Mouse (Mus musculus): Measurements from ENCODE around the gene Tox2. TPM values are rescaled to one million over a fixed set of nuclear protein-coding genes. Genes with fewer than 3 reads are reported as not detected.
A peak's percentile ranks its signal among the peaks of the same experiment; 100 is the strongest.

Gene Tox2
- total RNA-seq, 2 experiments from 2014 or later, result 1.0 to 1.4 TPM

DNA sequence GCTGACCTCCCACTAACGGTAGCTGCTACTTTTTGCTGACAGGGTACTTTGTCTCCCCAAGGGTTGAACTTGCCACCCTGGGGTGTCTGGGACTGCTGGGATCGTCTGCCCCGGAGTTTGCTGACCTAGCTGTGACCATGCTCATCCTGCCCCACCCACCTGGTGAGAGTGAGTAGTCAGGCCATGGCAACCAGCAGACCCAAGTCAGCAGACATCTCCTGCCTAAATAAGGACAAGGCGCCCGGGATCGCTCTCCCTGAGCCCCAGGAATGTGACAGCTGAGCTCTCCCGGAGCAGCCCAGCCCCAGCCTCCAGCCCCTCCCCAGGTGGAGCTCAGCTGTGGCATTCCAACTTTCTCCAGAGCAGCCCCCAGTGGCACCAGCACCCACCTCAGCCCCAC is 150.8 kb downstream of the Tox2 start:
- intact Hi-C loops (cut with DNase I), result no loop called here
- peak in 1 of 2 experiments; percentile 41 for DNase-seq

DNA sequence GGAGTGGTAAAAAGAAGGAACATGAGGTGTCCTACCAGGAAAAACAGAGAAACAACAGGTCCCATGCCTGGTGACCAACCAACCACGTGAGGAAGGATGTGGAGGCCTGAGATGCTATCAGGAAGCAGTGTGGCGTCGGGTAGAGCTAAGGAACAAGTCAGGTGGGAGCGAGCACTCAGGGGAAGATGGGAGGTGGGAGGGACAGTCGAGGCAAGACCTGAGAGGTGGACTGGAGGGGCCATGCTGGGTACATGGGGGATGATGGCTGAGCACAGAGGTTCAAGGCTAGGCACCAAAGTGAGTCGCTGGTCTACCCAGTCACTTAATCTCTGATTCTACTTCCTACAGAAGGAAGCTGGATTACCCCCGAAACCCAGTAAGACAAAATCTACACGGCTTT is 152.7 kb downstream of the Tox2 start:
- DNase-seq, result no peak
- intact Hi-C loops (cut with DNase I), result no loop called here

DNA sequence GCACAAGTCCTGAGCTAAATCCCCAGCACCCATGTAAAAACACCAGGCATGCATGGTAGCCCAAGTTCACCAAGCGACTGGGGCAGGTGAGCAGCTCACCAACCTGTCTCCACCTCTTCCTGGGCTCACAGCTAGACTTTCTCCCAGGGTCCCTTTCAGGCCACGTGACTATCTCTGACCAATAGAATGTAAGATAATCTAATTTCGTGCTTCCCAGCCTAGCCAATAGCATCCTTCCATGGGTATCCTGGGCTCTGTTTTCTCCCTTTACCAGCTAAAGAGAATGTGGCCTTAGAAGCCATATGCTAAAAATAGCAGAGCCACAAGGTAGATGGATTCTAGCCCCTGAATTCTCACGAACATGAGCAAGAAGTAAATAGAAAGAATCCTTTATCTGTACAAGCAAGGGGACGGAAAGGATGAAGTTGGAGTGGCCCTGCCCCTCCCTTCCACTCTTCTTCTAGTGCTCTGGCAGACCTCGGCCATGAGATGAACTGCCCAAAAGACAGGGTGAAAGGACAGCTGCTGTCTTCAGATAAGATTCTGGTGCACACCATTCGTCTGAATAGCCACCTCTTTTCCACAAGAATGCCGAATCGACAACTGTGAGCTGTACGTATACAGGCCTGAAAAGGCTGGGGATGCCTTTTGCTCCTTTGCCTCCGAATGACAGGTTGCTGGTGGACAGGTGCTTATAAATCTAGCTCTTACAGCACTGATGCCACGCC is 153.4 kb downstream of the Tox2 start:
- intact Hi-C loops (cut with DNase I), result no loop called here
- no peak for DNase-seq

- no peak for DNase-seq
- intact Hi-C loops (cut with DNase I), result no loop called here
These were observed 155.7 kb downstream of the Tox2 start for GRCm38 (mm10) chr2:163358662-163359061.

DNA sequence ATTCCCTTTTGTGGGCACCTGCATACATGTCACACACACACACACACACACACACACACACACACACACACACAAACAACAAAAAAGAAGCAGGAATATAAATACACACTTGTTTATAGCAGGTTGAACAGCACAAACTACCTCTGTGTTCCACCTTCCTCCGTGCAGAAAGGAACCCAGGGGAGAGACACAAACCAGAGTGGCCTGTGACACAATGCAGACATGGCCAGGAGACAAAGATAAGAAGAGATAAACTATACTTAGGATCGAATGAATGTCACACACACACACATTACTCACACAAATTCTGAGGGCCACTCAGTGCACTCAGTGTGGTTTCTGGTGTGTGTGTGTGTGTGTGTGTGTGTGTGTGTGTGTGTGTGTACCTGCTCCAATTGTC is 156.3 kb downstream of the Tox2 start:
- intact Hi-C loops (cut with DNase I), result no loop called here
- no peak for DNase-seq

GRCm38 (mm10) chr2:163360858-163361623 is 158.1 kb downstream of the Tox2 start:
- no peak for DNase-seq
- intact Hi-C loops (cut with DNase I), result loop anchor here (5.0 kb wide), 1 partner anchor 36 kb away; the partner anchor contains the start of gene Jph2

DNA sequence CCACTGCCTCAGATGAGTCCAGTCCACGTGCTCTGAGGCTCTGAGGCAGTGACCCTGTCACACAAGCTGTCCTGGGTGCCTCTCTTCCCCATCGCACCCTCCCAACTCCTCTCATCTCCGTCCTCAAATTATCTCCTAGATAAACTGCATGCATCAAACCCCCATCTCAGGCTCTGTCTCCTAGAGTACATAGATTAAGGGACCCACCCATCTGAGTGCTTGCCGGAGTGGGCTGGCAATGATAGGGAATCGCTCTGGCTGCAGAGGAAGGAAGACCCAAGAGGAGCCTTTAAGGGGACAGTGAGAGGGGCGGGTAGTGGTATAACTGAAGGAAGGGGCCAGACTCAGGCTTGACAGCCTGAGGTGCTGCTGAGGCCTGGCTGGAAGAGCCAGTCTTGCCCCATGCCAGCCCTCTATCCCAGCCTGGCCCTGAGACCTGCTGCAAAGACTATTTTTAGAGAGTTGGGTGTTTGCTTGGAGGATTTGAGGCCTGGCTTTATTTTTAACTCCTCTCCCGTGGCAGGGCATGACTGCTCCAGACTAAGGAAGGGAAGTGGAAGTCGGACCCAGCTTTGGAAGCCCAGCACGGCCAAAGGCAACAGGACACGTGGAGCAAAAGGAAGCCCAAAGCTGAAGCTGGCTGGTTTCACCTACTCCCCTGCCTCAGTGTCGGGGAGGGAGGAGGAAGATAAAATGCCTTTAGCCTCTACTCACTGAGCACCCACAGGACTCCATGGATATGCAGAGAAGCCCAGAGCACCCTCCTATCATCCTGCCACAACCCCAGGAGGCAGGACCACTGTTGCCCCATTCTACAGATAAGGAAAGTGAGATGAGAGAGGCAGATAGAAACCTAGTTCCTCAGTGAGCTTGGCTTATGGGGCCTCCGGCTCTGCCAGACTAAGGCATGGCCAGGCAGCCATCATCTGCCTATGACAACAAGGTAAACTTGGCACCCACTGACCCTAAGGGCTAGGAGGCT is 160.3 kb downstream of the Tox2 start:
- intact Hi-C loops (cut with DNase I), result loop anchor here (5.0 kb wide), 1 partner anchor 34 kb away; the partner anchor contains the start of gene Jph2
- DNase-seq, result peak; percentile 41 to 56

GRCm38 (mm10) chr2:163364785-163365541 is 162.0 kb downstream of the Tox2 start:
- DNase-seq, result no peak
- intact Hi-C loops (cut with DNase I), result loop anchor here (5.0 kb wide), 1 partner anchor 32 kb away; the partner anchor contains the start of gene Jph2

GRCm38 (mm10) chr2:163370175-163370574 is 167.2 kb downstream of the Tox2 start:
- DNase-seq, result no peak
- intact Hi-C loops (cut with DNase I), result loop anchor here (2.0 kb wide), 1 partner anchor 27 kb away; the partner anchor contains the start of gene Jph2

GRCm38 (mm10) chr2:163372627-163373026 is 169.7 kb downstream of the Tox2 start:
- intact Hi-C loops (cut with DNase I), result no loop called here
- no peak for DNase-seq

Other genes with a start within 250 kb of the Tox2 start
- gene Sgk2, start 215.8 kb upstream of the Tox2 start, total RNA-seq (2021), result not detected
- 10 to 100 TPM; 21.0 to 22.2 TPM for gene Ift52, start 185.8 kb upstream of the Tox2 start, total RNA-seq (2021)
- gene Mybl2, start 148.4 kb upstream of the Tox2 start, total RNA-seq (2021), result under 1 TPM; 0.16 to 0.89 TPM
- gene Gtsf1l, start 115.3 kb upstream of the Tox2 start, total RNA-seq (2021), result not detected
- gene Jph2, start 194.9 kb downstream of the Tox2 start, total RNA-seq (2021), result 100 to 1,000 TPM; 323 to 334 TPM
- gene Oser1, start 221.6 kb downstream of the Tox2 start, total RNA-seq (2021), result 10 to 100 TPM; 21.9 TPM
- gene Gdap1l1, start 235.4 kb downstream of the Tox2 start, total RNA-seq (2021), result not detected